Mouse (Mus musculus): ENCODE results near the gene Gm10961. TPM values are rescaled to one million over a fixed set of nuclear protein-coding genes. Genes with fewer than 3 reads are reported as not detected.

Gene Gm10961
- polyA plus RNA-seq (2014; fragmentation: Nextera tagmentation; extraction: Ambion mirVana): not detected in 2 replicates

GRCm38 (mm10) chr3:107630682-107631522 lies at the start of gene Gm10961:
Gene Gm10961 (plus strand): TSS chr3:107631322.
- WGBS: 2% methylated on average over 48 of the region's 48 CpGs
- peak; percentile 66 for ATAC-seq (replicated peaks; ENCODE audit: low FRiP score)

DNA sequence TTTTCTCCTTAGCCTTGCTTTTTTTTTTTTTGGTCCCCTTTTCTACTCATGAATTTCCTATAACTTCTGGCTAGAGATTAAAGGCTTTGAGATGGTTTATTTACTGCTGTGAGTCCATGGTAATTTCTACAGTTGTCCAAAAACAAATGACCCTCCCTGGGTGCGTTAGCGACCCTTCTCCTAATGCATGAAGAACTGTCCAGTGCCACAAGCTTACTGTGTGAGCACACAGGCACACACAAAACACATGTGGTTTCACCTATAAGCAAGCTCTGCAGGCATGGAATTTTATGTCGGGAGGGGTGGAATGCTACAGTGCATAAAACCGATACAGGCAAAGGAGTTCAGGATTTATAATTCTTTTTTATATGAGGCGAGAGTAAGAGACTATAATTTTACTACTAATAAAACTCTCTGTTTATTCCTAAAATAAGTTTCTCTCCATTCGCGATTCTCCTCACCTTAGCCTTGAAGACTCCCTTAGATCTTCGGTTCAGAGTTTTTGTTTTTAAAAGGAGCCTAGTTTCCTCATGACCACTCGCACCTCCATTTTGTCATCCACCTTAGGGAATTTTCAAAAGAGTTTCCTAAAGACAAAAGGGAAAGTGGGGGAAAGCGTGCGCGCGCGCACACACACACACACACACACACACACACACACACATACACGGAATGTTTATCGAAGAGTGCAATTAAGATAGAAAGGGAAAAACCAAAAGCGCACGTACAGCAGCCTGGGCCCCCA lies 48.8 kb upstream of the Gm10961 start:
- Histone ChIP-seq H3K9me3 (ENCODE audit: control insufficient read depth, low read length) (no peaks in the 10 kb centered on the region), H3K36me3 (ENCODE audit: control insufficient read depth, insufficient read depth, low read length) (no peaks in the 10 kb centered on the region), H3K4me1 (replicated peaks; ENCODE audit: control insufficient read depth, insufficient read depth, low read length) (peaks cover 14% of the 10 kb centered on the region), H3K4me3 (ENCODE audit: low read depth, low read length) (peak overlapping the region; percentile 36), H3K9ac (ENCODE audit: low read depth, low read length) (no peak overlapping the region), H3K4me2 (peak overlapping the region; percentile 57), H3K27ac (ENCODE audit: low read depth, low read length) (no peak overlapping the region), H3K27me3 (replicated peaks; ENCODE audit: control insufficient read depth, insufficient read depth, low read length) (peaks cover 83% of the 10 kb centered on the region)
- DNase-seq (ENCODE audit: low spot score) (no peak), ATAC-seq (replicated peaks; ENCODE audit: low FRiP score) (no peak)
- 6% methylated on average over 18 of the region's 18 CpGs for WGBS

More at GRCm38 (mm10) chr3:107630682-107631522, at the start of gene Gm10961:
- no peak for DNase-seq (ENCODE audit: low spot score)
- no peaks in the 10 kb centered on the region for H3K27me3 ChIP-seq (replicated peaks; ENCODE audit: control insufficient read depth, insufficient read depth, low read length)
- H3K36me3 ChIP-seq (ENCODE audit: control insufficient read depth, insufficient read depth, low read length): peaks cover 11% of the 10 kb centered on the region
- peaks cover 3% of the 10 kb centered on the region for H3K4me1 ChIP-seq (replicated peaks; ENCODE audit: control insufficient read depth, insufficient read depth, low read length)
- peak within 1 kb of the TSS; percentile 92 for H3K4me2 ChIP-seq
- peak within 1 kb of the TSS; percentile 74 for H3K27ac ChIP-seq (ENCODE audit: low read depth, low read length)
- peak within 1 kb of the TSS; percentile 79 for H3K9ac ChIP-seq (ENCODE audit: low read depth, low read length)
- no peaks in the 10 kb centered on the region for H3K9me3 ChIP-seq (ENCODE audit: control insufficient read depth, low read length)
- H3K4me3 ChIP-seq (ENCODE audit: low read depth, low read length): peak within 1 kb of the TSS; percentile 99

DNA sequence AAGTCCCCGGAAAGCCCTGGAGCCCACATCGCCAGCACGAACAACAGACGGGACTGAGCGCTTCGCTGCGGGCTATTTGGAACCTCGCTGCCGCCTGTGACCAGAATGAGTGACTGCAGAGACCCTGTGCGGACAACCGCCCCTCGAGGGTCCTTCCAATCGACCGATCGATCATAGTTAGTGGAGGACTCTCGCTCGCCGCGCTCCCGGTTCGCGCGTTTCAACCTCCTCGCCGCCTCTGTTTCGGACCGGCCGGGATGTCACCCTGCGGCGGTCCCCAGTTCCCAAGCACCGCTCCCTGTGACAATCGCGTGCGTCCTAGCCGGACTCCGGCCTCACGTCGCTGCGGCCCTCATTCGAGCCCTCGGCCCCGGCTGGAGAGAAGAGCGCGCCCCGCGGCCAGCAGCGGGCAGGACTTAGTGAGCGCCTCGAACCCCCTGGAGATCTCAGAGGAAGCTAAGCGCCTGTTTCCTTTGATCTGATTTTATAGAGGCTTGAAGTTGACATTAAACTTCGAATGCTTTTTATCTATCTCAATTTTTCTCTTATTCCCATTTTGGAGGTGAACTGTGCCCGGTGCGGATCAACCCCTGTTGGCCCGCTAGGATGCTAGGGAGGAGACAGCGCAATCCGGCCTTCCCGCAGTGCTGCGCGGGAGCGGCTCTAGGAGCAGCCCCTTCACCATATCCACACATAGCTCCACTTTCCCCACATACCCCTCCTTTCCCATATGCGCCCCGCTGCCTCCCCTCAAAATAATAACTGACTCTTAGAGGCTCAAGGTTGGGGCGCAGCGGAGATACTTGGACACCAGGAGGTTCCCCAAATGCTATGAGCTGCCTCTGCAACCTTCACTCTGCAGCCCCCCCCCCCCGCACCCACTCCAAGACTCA lies 48.0 kb upstream of the Gm10961 start:
- Histone ChIP-seq H3K9me3 (ENCODE audit: control insufficient read depth, low read length) (no peaks in the 10 kb centered on the region), H3K9ac (ENCODE audit: low read depth, low read length) (no peak overlapping the region), H3K4me3 (ENCODE audit: low read depth, low read length) (peak overlapping the region; percentile 36), H3K36me3 (ENCODE audit: control insufficient read depth, insufficient read depth, low read length) (no peaks in the 10 kb centered on the region), H3K4me1 (replicated peaks; ENCODE audit: control insufficient read depth, insufficient read depth, low read length) (peaks cover 6% of the 10 kb centered on the region), H3K27me3 (replicated peaks; ENCODE audit: control insufficient read depth, insufficient read depth, low read length) (peaks cover 90% of the 10 kb centered on the region), H3K4me2 (peak overlapping the region; percentile 57), H3K27ac (ENCODE audit: low read depth, low read length) (no peak overlapping the region)
- DNase-seq (ENCODE audit: low spot score) (peak; percentile 57), ATAC-seq (replicated peaks; ENCODE audit: low FRiP score) (no peak)
- 2% methylated on average over 65 of the region's 65 CpGs for WGBS

DNA sequence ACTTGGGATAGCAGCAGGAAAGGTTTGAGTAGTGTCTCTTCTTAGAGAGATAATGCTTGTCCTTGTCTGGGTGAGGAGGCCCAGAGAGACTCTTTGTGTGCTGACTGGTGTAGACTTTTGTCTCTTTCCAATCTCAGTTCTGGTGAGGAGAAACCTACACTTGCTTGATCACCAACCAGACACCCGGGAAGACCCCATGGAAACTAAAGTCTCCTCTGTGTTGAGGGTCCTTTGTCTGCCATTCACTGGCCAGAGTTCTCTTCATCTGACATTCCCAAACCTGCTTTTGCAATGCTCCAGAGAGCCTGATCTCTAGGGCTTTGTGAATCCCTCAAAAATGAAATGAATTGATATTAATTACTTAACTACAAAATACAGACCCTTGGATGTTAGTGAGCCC lies 47.2 kb upstream of the Gm10961 start:
- Histone ChIP-seq H3K36me3 (ENCODE audit: control insufficient read depth, insufficient read depth, low read length) (no peaks in the 10 kb centered on the region), H3K9ac (ENCODE audit: low read depth, low read length) (no peak overlapping the region), H3K27me3 (replicated peaks; ENCODE audit: control insufficient read depth, insufficient read depth, low read length) (peaks cover 89% of the 10 kb centered on the region), H3K27ac (ENCODE audit: low read depth, low read length) (no peak overlapping the region), H3K4me2 (no peak overlapping the region), H3K4me3 (ENCODE audit: low read depth, low read length) (no peak overlapping the region), H3K4me1 (replicated peaks; ENCODE audit: control insufficient read depth, insufficient read depth, low read length) (peaks cover 5% of the 10 kb centered on the region; the same call in 1 of the 2 replicates), H3K9me3 (ENCODE audit: control insufficient read depth, low read length) (no peaks in the 10 kb centered on the region)
- WGBS: 13% methylated on average over 1 of the region's 1 CpGs
- ATAC-seq (replicated peaks; ENCODE audit: low FRiP score) (no peak), DNase-seq (ENCODE audit: low spot score) (no peak)

DNA sequence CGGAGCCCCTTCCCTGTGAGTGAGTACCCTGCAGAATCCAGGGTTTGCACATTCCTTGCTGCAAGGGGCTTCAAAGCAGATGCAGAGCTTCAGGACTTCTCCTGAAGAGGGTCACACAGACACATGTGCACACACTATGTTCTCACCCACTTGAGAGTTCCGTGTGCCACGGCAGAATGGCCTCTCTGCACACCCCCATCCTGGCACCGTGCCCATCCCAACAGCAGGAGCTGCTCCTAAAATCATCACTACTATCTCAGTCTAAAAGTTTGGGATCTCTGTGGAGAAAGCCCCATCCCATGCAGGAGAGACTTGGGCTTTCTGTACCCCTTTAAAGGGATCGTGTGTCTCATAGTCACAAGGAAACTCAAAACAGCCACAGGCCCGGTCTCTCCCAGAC lies 44.6 kb upstream of the Gm10961 start:
- no peaks in the 10 kb centered on the region for H3K9me3 ChIP-seq (ENCODE audit: control insufficient read depth, low read length)
- peaks cover 78% of the 10 kb centered on the region for H3K27me3 ChIP-seq (replicated peaks; ENCODE audit: control insufficient read depth, insufficient read depth, low read length)
- DNase-seq (ENCODE audit: low spot score) (no peak), ATAC-seq (replicated peaks; ENCODE audit: low FRiP score) (no peak)
- H3K4me1 ChIP-seq (replicated peaks; ENCODE audit: control insufficient read depth, insufficient read depth, low read length): peaks cover 5% of the 10 kb centered on the region; the same call in 1 of the 2 replicates
- H3K9ac ChIP-seq (ENCODE audit: low read depth, low read length): no peak overlapping the region
- 78% methylated on average over 6 of the region's 6 CpGs for WGBS
- H3K36me3 ChIP-seq (ENCODE audit: control insufficient read depth, insufficient read depth, low read length): no peaks in the 10 kb centered on the region
- H3K4me2 ChIP-seq: no peak overlapping the region
- no peak overlapping the region for H3K27ac ChIP-seq (ENCODE audit: low read depth, low read length)
- H3K4me3 ChIP-seq (ENCODE audit: low read depth, low read length): no peak overlapping the region

GRCm38 (mm10) chr3:107591612-107592011 lies 39.5 kb upstream of the Gm10961 start:
- Histone ChIP-seq H3K9ac (ENCODE audit: low read depth, low read length) (no peak overlapping the region), H3K27me3 (replicated peaks; ENCODE audit: control insufficient read depth, insufficient read depth, low read length) (peaks cover 74% of the 10 kb centered on the region), H3K36me3 (ENCODE audit: control insufficient read depth, insufficient read depth, low read length) (no peaks in the 10 kb centered on the region), H3K4me1 (replicated peaks; ENCODE audit: control insufficient read depth, insufficient read depth, low read length) (no peaks in the 10 kb centered on the region), H3K4me3 (ENCODE audit: low read depth, low read length) (no peak overlapping the region), H3K27ac (ENCODE audit: low read depth, low read length) (no peak overlapping the region), H3K9me3 (ENCODE audit: control insufficient read depth, low read length) (no peaks in the 10 kb centered on the region), H3K4me2 (no peak overlapping the region)
- ATAC-seq (replicated peaks; ENCODE audit: low FRiP score) (no peak), DNase-seq (ENCODE audit: low spot score) (no peak)
- 50% methylated on average over 1 of the region's 1 CpGs for WGBS

- Histone ChIP-seq H3K36me3 (ENCODE audit: control insufficient read depth, insufficient read depth, low read length) (no peaks in the 10 kb centered on the region), H3K4me2 (no peak overlapping the region), H3K27me3 (replicated peaks; ENCODE audit: control insufficient read depth, insufficient read depth, low read length) (peaks cover 81% of the 10 kb centered on the region), H3K9me3 (ENCODE audit: control insufficient read depth, low read length) (no peaks in the 10 kb centered on the region), H3K9ac (ENCODE audit: low read depth, low read length) (no peak overlapping the region), H3K4me1 (replicated peaks; ENCODE audit: control insufficient read depth, insufficient read depth, low read length) (no peaks in the 10 kb centered on the region), H3K4me3 (ENCODE audit: low read depth, low read length) (no peak overlapping the region), H3K27ac (ENCODE audit: low read depth, low read length) (no peak overlapping the region)
- ATAC-seq (replicated peaks; ENCODE audit: low FRiP score) (no peak), DNase-seq (ENCODE audit: low spot score) (no peak)
- WGBS: 36% methylated on average over 2 of the region's 2 CpGs
Observed at GRCm38 (mm10) chr3:107593632-107594031, 37.5 kb upstream of the Gm10961 start.

- DNase-seq (ENCODE audit: low spot score): peak; percentile 38
- H3K27me3 ChIP-seq (replicated peaks; ENCODE audit: control insufficient read depth, insufficient read depth, low read length): peaks cover 87% of the 10 kb centered on the region
- WGBS: 3% methylated on average over 28 of the region's 46 CpGs
- H3K4me3 ChIP-seq (ENCODE audit: low read depth, low read length): peak within 1 kb of the TSS; percentile 39
- no peak for ATAC-seq (replicated peaks; ENCODE audit: low FRiP score)
- H3K36me3 ChIP-seq (ENCODE audit: control insufficient read depth, insufficient read depth, low read length): no peaks in the 10 kb centered on the region
- H3K9ac ChIP-seq (ENCODE audit: low read depth, low read length): no peak within 1 kb of the TSS
- H3K27ac ChIP-seq (ENCODE audit: low read depth, low read length): no peak within 1 kb of the TSS
- H3K4me1 ChIP-seq (replicated peaks; ENCODE audit: control insufficient read depth, insufficient read depth, low read length): no peaks in the 10 kb centered on the region
- H3K9me3 ChIP-seq (ENCODE audit: control insufficient read depth, low read length): no peaks in the 10 kb centered on the region
- peak within 1 kb of the TSS; percentile 63 for H3K4me2 ChIP-seq
Observed at GRCm38 (mm10) chr3:107594662-107595263, 36.4 kb upstream of the Gm10961 start, which contains the start of gene Alx3. Gene Alx3 (plus strand): TSS chr3:107595031.
